ENCODE assay signal across 10 mouse cellular contexts in the genomic region with DNA sequence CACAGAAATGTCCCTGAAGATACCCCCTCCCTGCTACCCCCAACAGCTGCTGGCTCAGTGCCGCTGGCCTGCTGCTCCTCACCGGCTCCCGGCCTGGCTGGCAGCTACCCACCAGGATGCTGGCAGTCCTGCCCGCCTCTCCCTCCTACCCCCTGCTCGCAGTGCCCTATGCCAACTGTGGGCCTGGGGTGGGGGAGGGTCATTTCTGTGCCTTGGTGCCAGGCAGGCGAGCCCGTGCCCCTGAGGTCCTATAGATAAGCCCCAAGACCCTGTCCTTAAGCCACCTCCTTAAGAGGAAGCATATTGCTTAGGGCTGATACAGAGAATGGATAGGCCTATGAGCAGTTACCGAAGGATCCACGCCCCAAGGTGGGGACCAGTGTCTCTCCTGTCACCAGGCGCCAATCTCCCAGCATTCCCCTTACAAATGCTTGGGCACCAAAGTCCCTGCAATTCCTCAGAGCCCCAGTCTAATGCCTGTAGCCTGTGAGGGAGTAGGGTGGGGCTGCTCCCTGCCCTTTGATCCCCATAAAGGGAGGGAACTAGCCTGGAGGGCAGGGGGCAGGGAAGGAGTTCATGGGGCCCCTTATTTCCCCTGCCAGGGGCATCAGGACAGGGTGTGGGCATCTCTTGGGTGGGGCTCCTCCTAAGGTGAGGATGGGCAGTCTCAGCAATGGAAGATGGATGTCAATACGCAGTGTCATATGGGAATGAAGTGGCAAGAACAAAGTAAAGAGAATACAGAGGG. TPM values are rescaled to one million over a fixed set of nuclear protein-coding genes. Genes with fewer than 3 reads are reported as not detected.
A peak's percentile ranks its signal among the peaks of the same experiment; 100 is the strongest.
DNase-seq lines count a peak whose midpoint lies in the region; ATAC-seq lines count a peak whose summit lies in the region.
"Had no signal": no experiment of that assay in that cellular context is flagged by ENCODE, and none has a peak within 500 bp of the region (broad histone marks: within the 10 kb centered on the region; RNA-seq: fewer than 3 reads in every experiment).

No protein-coding gene starts in this region.

- H3K4me2 ChIP-seq in neural tube, embryonic 15.5 days: no peak overlapping the region
- no peak overlapping the region for H3K4me2 ChIP-seq in hindbrain, embryonic 16.5 days (ENCODE audit: low read length)

- peaks cover 5% of the 10 kb centered on the region; the same call in 1 of the 2 replicates for H3K27me3 ChIP-seq in neural tube, embryonic 15.5 days (replicated peaks)
- no peaks in the 10 kb centered on the region for H3K27me3 ChIP-seq in hindbrain, embryonic 16.5 days (replicated peaks; ENCODE audit: control insufficient read depth, insufficient read depth, low read length)

- no peaks in the 10 kb centered on the region for H3K9me3 ChIP-seq in neural tube, embryonic 15.5 days (replicated peaks)
- H3K9me3 ChIP-seq in hindbrain, embryonic 16.5 days (ENCODE audit: control insufficient read depth, low read length): no peaks in the 10 kb centered on the region

- 57% methylated on average over 10 of the region's 11 CpGs for WGBS in neural tube, embryonic 15.5 days
- WGBS in hindbrain, embryonic 16.5 days: 51% methylated on average over 11 of the region's 11 CpGs
- WGBS in macrophage (ENCODE audit: missing documents): 48% methylated on average over 11 of the region's 11 CpGs

- ATAC-seq in neural tube, embryonic 15.5 days (ENCODE audit: low FRiP score): peak; percentile 18; the same call in 1 of the 2 replicates
- ATAC-seq in hindbrain, embryonic 16.5 days: peak; percentile 40

- no peaks in the 10 kb centered on the region for H3K36me3 ChIP-seq in neural tube, embryonic 15.5 days
- H3K36me3 ChIP-seq in hindbrain, embryonic 16.5 days (ENCODE audit: control insufficient read depth, insufficient read depth, low read length): no peaks in the 10 kb centered on the region
- H3K36me3 ChIP-seq in macrophage (ENCODE audit: inconsistent target): no peaks in the 10 kb centered on the region

- peak; percentile 82 for DNase-seq in adrenal gland, postnatal 10 days
- no peak for DNase-seq in adrenal gland, adult 18-20 months (ENCODE audit: low spot score in 2 of 2)
- no peak for DNase-seq in neural tube, embryonic 10.5 days (ENCODE audit: extremely low spot score, low spot score)
- peak; percentile 58 to 73 for DNase-seq in cerebellum, postnatal 25 days
- DNase-seq in frontal cortex, adult 2 months (ENCODE audit: extremely low spot score in 1 of 2, low spot score in 1 of 2): no peak

- H3K79me2 ChIP-seq in macrophage (ENCODE audit: inconsistent target): peaks cover 96% of the 10 kb centered on the region

- H3K4me1 ChIP-seq in neural tube, embryonic 15.5 days: peaks cover 36% of the 10 kb centered on the region
- peaks cover 27% of the 10 kb centered on the region for H3K4me1 ChIP-seq in hindbrain, embryonic 16.5 days (ENCODE audit: control insufficient read depth, insufficient read depth, low read depth, low read length)

- no peak overlapping the region for H3K9ac ChIP-seq in neural tube, embryonic 15.5 days (replicated peaks)
- 0 out of 2 replicates have a peak overlapping the region, but pooled peaks have one; percentile 37 for H3K9ac ChIP-seq in hindbrain, embryonic 16.5 days (ENCODE audit: low read depth, low read length)
- H3K9ac ChIP-seq: liver, embryonic 14.5 days had no signal

- no peak overlapping the region for H3K27ac ChIP-seq in neural tube, embryonic 15.5 days (replicated peaks)
- no peak overlapping the region for H3K27ac ChIP-seq in hindbrain, embryonic 16.5 days (ENCODE audit: low read depth, low read length)
- H3K27ac ChIP-seq in macrophage: peak overlapping the region; percentile 96
- H3K27ac ChIP-seq: liver, embryonic 14.5 days had no signal

- no peak overlapping the region for H3K4me3 ChIP-seq in neural tube, embryonic 15.5 days (replicated peaks)
- H3K4me3 ChIP-seq in hindbrain, embryonic 16.5 days (ENCODE audit: low read length): no peak overlapping the region
- H3K4me3 ChIP-seq in macrophage (ENCODE audit: inconsistent target): no peak overlapping the region

RNA-seq across cellular contexts. Expression of a gene that starts 6.3 kb away (rescaled TPM):
- total RNA-seq in adrenal gland, postnatal 10 days (2021): 10 to 100 TPM; 62.3 to 62.4 TPM
- total RNA-seq in adrenal gland, adult 18-20 months (2021): 100 to 1,000 TPM in 1 of 2 experiments, 10 to 100 TPM in 1; 89.7 to 101 TPM
- polyA plus RNA-seq in neural tube, embryonic 15.5 days (2015; fragmentation: Nextera tagmentation; extraction: Ambion mirVana): 0.73 and 1.5 TPM in 2 replicates
- polyA plus RNA-seq in hindbrain, embryonic 16.5 days (2015; fragmentation: Nextera tagmentation; extraction: Ambion mirVana): 0.79 and 0.88 TPM in 2 replicates
- 10 to 100 TPM in 20 of 26 experiments, 1 to 10 TPM in 6; 2.5 to 53.1 (median 18.1) TPM for total RNA-seq in macrophage (2018; cell fraction: chromatin; rRNA removed)
- total RNA-seq in macrophage (2018; cell fraction: cytosol; rRNA removed): 10 to 100 TPM; 23.0 to 84.5 (median 54.9) TPM
- 10 to 100 TPM; 11.2 to 95.4 (median 44.7) TPM for total RNA-seq in macrophage (2018; cell fraction: nucleus; rRNA removed)
- polyA plus RNA-seq in macrophage (2018): 41.6 to 50.1 TPM (median 42.1 TPM) in 3 replicates
- polyA plus RNA-seq in frontal cortex, adult 2 months (2012; rRNA removed): 15.2 and 15.3 TPM in 2 replicates

RNA-seq across cellular contexts. Expression of a gene that starts 14.3 kb away (rescaled TPM):
- under 1 TPM in 1 of 2 experiments, not detected in 1; 0.24 TPM for total RNA-seq in adrenal gland, postnatal 10 days (2021)
- under 1 TPM in 1 of 2 experiments, not detected in 1; 0.30 TPM for total RNA-seq in adrenal gland, adult 18-20 months (2021)
- polyA plus RNA-seq in neural tube, embryonic 15.5 days (2015; fragmentation: Nextera tagmentation; extraction: Ambion mirVana): 0.18 and 2.1 TPM in 2 replicates
- 0.60 TPM in 1 of 2 replicates, not detected in the other for polyA plus RNA-seq in hindbrain, embryonic 16.5 days (2015; fragmentation: Nextera tagmentation; extraction: Ambion mirVana)
- 1 to 10 TPM in 16 of 26 experiments, under 1 TPM in 1, not detected in 9; 0.53 to 6.3 (median 2.0) TPM for total RNA-seq in macrophage (2018; cell fraction: chromatin; rRNA removed)
- total RNA-seq in macrophage (2018; cell fraction: cytosol; rRNA removed): under 1 TPM in 5 of 26 experiments, not detected in 21; 0.07 to 0.24 (median 0.11) TPM
- total RNA-seq in macrophage (2018; cell fraction: nucleus; rRNA removed): 1 to 10 TPM in 16 of 26 experiments, under 1 TPM in 6, not detected in 4; 0.39 to 8.9 (median 2.0) TPM
- not detected in 3 replicates for polyA plus RNA-seq in macrophage (2018)
- polyA plus RNA-seq in frontal cortex, adult 2 months (2012; rRNA removed): 5.1 and 6.3 TPM in 2 replicates
- polyA plus RNA-seq: C2C12 had no signal

RNA-seq across cellular contexts. Expression of a gene that starts 23.3 kb away (rescaled TPM):
- under 1 TPM in 1 of 2 experiments, not detected in 1; 0.45 TPM for total RNA-seq in adrenal gland, postnatal 10 days (2021)
- total RNA-seq in adrenal gland, adult 18-20 months (2021): 1 to 10 TPM in 1 of 2 experiments, under 1 TPM in 1; 0.46 to 1.4 TPM
- polyA plus RNA-seq in neural tube, embryonic 15.5 days (2015; fragmentation: Nextera tagmentation; extraction: Ambion mirVana): 0.86 and 1.2 TPM in 2 replicates
- 0.66 and 1.1 TPM in 2 replicates for polyA plus RNA-seq in hindbrain, embryonic 16.5 days (2015; fragmentation: Nextera tagmentation; extraction: Ambion mirVana)
- total RNA-seq in macrophage (2018; cell fraction: chromatin; rRNA removed): not detected
- not detected for total RNA-seq in macrophage (2018; cell fraction: cytosol; rRNA removed)
- not detected for total RNA-seq in macrophage (2018; cell fraction: nucleus; rRNA removed)
- polyA plus RNA-seq in macrophage (2018): not detected in 3 replicates
- polyA plus RNA-seq in frontal cortex, adult 2 months (2012; rRNA removed): 0.08 TPM in 2 replicates

RNA-seq across cellular contexts. Expression of a gene that starts 23.4 kb away (rescaled TPM):
- 10 to 100 TPM; 49.4 to 54.6 TPM for total RNA-seq in adrenal gland, postnatal 10 days (2021)
- total RNA-seq in adrenal gland, adult 18-20 months (2021): 10 to 100 TPM; 28.6 to 37.6 TPM
- polyA plus RNA-seq in neural tube, embryonic 15.5 days (2015; fragmentation: Nextera tagmentation; extraction: Ambion mirVana): 32.7 and 33.1 TPM in 2 replicates
- polyA plus RNA-seq in hindbrain, embryonic 16.5 days (2015; fragmentation: Nextera tagmentation; extraction: Ambion mirVana): 34.7 and 36.6 TPM in 2 replicates
- 10 to 100 TPM; 14.7 to 55.7 (median 35.5) TPM for total RNA-seq in macrophage (2018; cell fraction: chromatin; rRNA removed)
- total RNA-seq in macrophage (2018; cell fraction: cytosol; rRNA removed): 10 to 100 TPM; 12.4 to 27.6 (median 19.2) TPM
- 10 to 100 TPM; 11.5 to 47.7 (median 28.4) TPM for total RNA-seq in macrophage (2018; cell fraction: nucleus; rRNA removed)
- polyA plus RNA-seq in macrophage (2018): 11.3 to 17.1 TPM (median 16.4 TPM) in 3 replicates
- 43.7 and 47.7 TPM in 2 replicates for polyA plus RNA-seq in frontal cortex, adult 2 months (2012; rRNA removed)

RNA-seq across cellular contexts. Expression of a gene that starts 26.5 kb away (rescaled TPM):
- total RNA-seq in adrenal gland, postnatal 10 days (2021): under 1 TPM; 0.48 to 0.82 TPM
- total RNA-seq in adrenal gland, adult 18-20 months (2021): under 1 TPM; 0.80 to 0.93 TPM
- 0.18 and 0.26 TPM in 2 replicates for polyA plus RNA-seq in neural tube, embryonic 15.5 days (2015; fragmentation: Nextera tagmentation; extraction: Ambion mirVana)
- 0.10 and 0.11 TPM in 2 replicates for polyA plus RNA-seq in hindbrain, embryonic 16.5 days (2015; fragmentation: Nextera tagmentation; extraction: Ambion mirVana)
- under 1 TPM in 2 of 26 experiments, not detected in 24; 0.31 to 0.42 TPM for total RNA-seq in macrophage (2018; cell fraction: chromatin; rRNA removed)
- under 1 TPM in 1 of 26 experiments, not detected in 25; 0.03 TPM for total RNA-seq in macrophage (2018; cell fraction: cytosol; rRNA removed)
- total RNA-seq in macrophage (2018; cell fraction: nucleus; rRNA removed): under 1 TPM in 1 of 26 experiments, not detected in 25; 0.22 TPM
- polyA plus RNA-seq in macrophage (2018): not detected in 3 replicates
- 0.68 and 0.86 TPM in 2 replicates for polyA plus RNA-seq in frontal cortex, adult 2 months (2012; rRNA removed)

Comparison
In these comparisons a context has a peak if more than half of its experiments do, and no peak if none do; other contexts are left out.
1. DNase-seq: peak in adrenal gland, postnatal 10 days (single experiment) and cerebellum, postnatal 25 days (2 of 2); none in adrenal gland, adult 18-20 months (0 of 2), neural tube, embryonic 10.5 days (single experiment) and frontal cortex, adult 2 months (0 of 2).